ENCODE assay signal across 12 mouse cellular contexts in genomic region chr2:165757799-165758198, GRCm38 (mm10).
DNase-seq lines count a peak whose midpoint lies in the region; ATAC-seq lines count a peak whose summit lies in the region.
"Had no signal": no experiment of that assay in that cellular context is flagged by ENCODE, and none has a peak within 500 bp of the region (broad histone marks: within the 10 kb centered on the region; RNA-seq: fewer than 3 reads in every experiment).

No protein-coding gene starts in this region.

- no peak overlapping the region for H3K9ac ChIP-seq in hindbrain, embryonic 11.5 days (ENCODE audit: low read depth, low read length)
- 0 out of 2 replicates have a peak overlapping the region, but pooled peaks have one; percentile 12 for H3K9ac ChIP-seq in midbrain, embryonic 11.5 days (ENCODE audit: low read length)
- H3K9ac ChIP-seq in neural tube, embryonic 14.5 days (replicated peaks; ENCODE audit: low read depth, low read length) = 0 out of 2 replicates have a peak overlapping the region, but pooled peaks have one; percentile 42
- H3K9ac ChIP-seq: lung, embryonic 15.5 days had no signal

- no peak overlapping the region for H3K4me2 ChIP-seq in hindbrain, embryonic 11.5 days (replicated peaks; ENCODE audit: low read depth, low read length)
- H3K4me2 ChIP-seq in midbrain, embryonic 11.5 days = no peak overlapping the region
- H3K4me2 ChIP-seq in neural tube, embryonic 14.5 days (ENCODE audit: low read depth, low read length) = peak overlapping the region; percentile 3; the same call in 1 of the 2 replicates
- H3K4me2 ChIP-seq: lung, embryonic 15.5 days had no signal

- peak; percentile 40 for DNase-seq in embryo, embryonic 10.5 days (ENCODE audit: low spot score)
- DNase-seq in embryo, embryonic 11 days = no peak
- peak; percentile 62 for DNase-seq in hindbrain, embryonic 11.5 days (ENCODE audit: low spot score)
- DNase-seq in midbrain, embryonic 11.5 days (ENCODE audit: low spot score, missing footprints) = peak; percentile 92
- DNase-seq in thymus, postnatal 14 days = no peak
- DNase-seq in adrenal gland, postnatal 4 days (ENCODE audit: low spot score in 2 of 2) = no peak
- no peak for DNase-seq in left cerebral cortex, adult 18-20 months (ENCODE audit: low spot score in 2 of 2)
- DNase-seq: adrenal gland, adult 8-10 months; thymus, adult 18-20 months had no signal

- peak overlapping the region; percentile 54; the same call in 1 of the 2 replicates for H3K27ac ChIP-seq in hindbrain, embryonic 11.5 days (ENCODE audit: low read depth, low read length)
- no peak overlapping the region for H3K27ac ChIP-seq in midbrain, embryonic 11.5 days (ENCODE audit: low read depth, low read length)
- H3K27ac ChIP-seq in neural tube, embryonic 14.5 days (ENCODE audit: low read depth, low read length) = peak overlapping the region; percentile 40; the same call in 1 of the 2 replicates
- H3K27ac ChIP-seq: lung, embryonic 15.5 days had no signal

- H3K4me1 ChIP-seq in hindbrain, embryonic 11.5 days (replicated peaks; ENCODE audit: control insufficient read depth, insufficient read depth, low read length) = peaks cover 4% of the 10 kb centered on the region; the same call in 1 of the 2 replicates
- H3K4me1 ChIP-seq in midbrain, embryonic 11.5 days (ENCODE audit: control insufficient read depth, insufficient read depth, low read length) = peaks cover 14% of the 10 kb centered on the region
- peaks cover 7% of the 10 kb centered on the region; the same call in 1 of the 2 replicates for H3K4me1 ChIP-seq in neural tube, embryonic 14.5 days (ENCODE audit: control insufficient read depth, insufficient read depth, low read length)
- H3K4me1 ChIP-seq: lung, embryonic 15.5 days had no signal

- 64% methylated on average over 15 of the region's 15 CpGs for WGBS in hindbrain, embryonic 11.5 days
- WGBS in midbrain, embryonic 11.5 days = 70% methylated on average over 15 of the region's 15 CpGs
- 28% methylated on average over 15 of the region's 15 CpGs for whole genome bisulfite sequencing in neural tube, embryonic 14.5 days

- no peaks in the 10 kb centered on the region for H3K36me3 ChIP-seq in hindbrain, embryonic 11.5 days (ENCODE audit: control insufficient read depth, insufficient read depth, low read length)
- H3K36me3 ChIP-seq in midbrain, embryonic 11.5 days (ENCODE audit: control insufficient read depth, insufficient read depth, low read length) = no peaks in the 10 kb centered on the region
- no peaks in the 10 kb centered on the region for H3K36me3 ChIP-seq in neural tube, embryonic 14.5 days (ENCODE audit: control insufficient read depth, insufficient read depth, low read length)
- H3K36me3 ChIP-seq: lung, embryonic 15.5 days had no signal

- no peaks in the 10 kb centered on the region for H3K9me3 ChIP-seq in hindbrain, embryonic 11.5 days (ENCODE audit: control insufficient read depth, low read length)
- no peaks in the 10 kb centered on the region for H3K9me3 ChIP-seq in midbrain, embryonic 11.5 days (ENCODE audit: control insufficient read depth, low read length)
- no peaks in the 10 kb centered on the region for H3K9me3 ChIP-seq in neural tube, embryonic 14.5 days (ENCODE audit: control insufficient read depth, low read length)
- H3K9me3 ChIP-seq: lung, embryonic 15.5 days had no signal

- H3K4me3 ChIP-seq in hindbrain, embryonic 11.5 days (ENCODE audit: low read depth, low read length) = no peak overlapping the region
- H3K4me3 ChIP-seq in midbrain, embryonic 11.5 days (ENCODE audit: low read depth, low read length) = no peak overlapping the region
- no peak overlapping the region for H3K4me3 ChIP-seq in neural tube, embryonic 14.5 days (ENCODE audit: low read depth, low read length)
- H3K4me3 ChIP-seq: lung, embryonic 15.5 days had no signal

- H3K27me3 ChIP-seq in hindbrain, embryonic 11.5 days (ENCODE audit: control insufficient read depth, insufficient read depth, low read length) = no peaks in the 10 kb centered on the region
- no peaks in the 10 kb centered on the region for H3K27me3 ChIP-seq in midbrain, embryonic 11.5 days (ENCODE audit: control insufficient read depth, insufficient read depth, low read length)
- no peaks in the 10 kb centered on the region for H3K27me3 ChIP-seq in neural tube, embryonic 14.5 days (ENCODE audit: control insufficient read depth, insufficient read depth, low read length)
- H3K27me3 ChIP-seq: lung, embryonic 15.5 days had no signal

- no peak; the same call in 1 of the 2 replicates for ATAC-seq in hindbrain, embryonic 11.5 days (ENCODE audit: low FRiP score)
- ATAC-seq in midbrain, embryonic 11.5 days (ENCODE audit: low FRiP score) = no peak
- ATAC-seq in neural tube, embryonic 14.5 days (ENCODE audit: low read depth) = peak; percentile 50
- ATAC-seq: intestine, embryonic 16.5 days had no signal

Comparison
In these comparisons a context has a peak if more than half of its experiments do, and no peak if none do; other contexts are left out.
1. DNase-seq: peak in embryo, embryonic 10.5 days (single experiment), hindbrain, embryonic 11.5 days (single experiment) and midbrain, embryonic 11.5 days (single experiment); none in embryo, embryonic 11 days (single experiment), thymus, postnatal 14 days (single experiment), adrenal gland, postnatal 4 days (0 of 2) and left cerebral cortex, adult 18-20 months (0 of 2).